Mouse (Mus musculus) hindbrain, embryonic 15.5 days (tissue): ENCODE data around the gene Nifk. TPM values are rescaled to one million over a fixed set of nuclear protein-coding genes. Genes with fewer than 3 reads are reported as not detected.

Experiments used
- ATAC-seq: fragments of 200-750 bp; cut with Nextera tagmentation; 2 replicates; pipeline ENCODE4 v1.8.0; 2017; ENCODE audit warnings: low read depth, moderate number of reproducible peaks, moderate TSS enrichment; ENCODE audit not compliant: low FRiP score
- H3K27ac ChIP-seq: fragments of 300-500 bp; sonication (generic); replicated peaks from 2 replicates; pipeline ENCODE4 v1.5.1; 2015; ENCODE audit warnings: mild to moderate bottlenecking, inconsistent platforms
- H3K27me3 ChIP-seq: fragments of 300-500 bp; sonication (generic); 2 replicates; pipeline ENCODE4 v1.6.1; 2015; ENCODE audit warnings: control low read depth, inconsistent platforms
- H3K36me3 ChIP-seq: fragments of 300-500 bp; sonication (generic); 2 replicates; pipeline ENCODE4 v1.6.1; 2015; ENCODE audit warnings: control low read depth, inconsistent platforms
- H3K4me1 ChIP-seq: fragments of 300-500 bp; sonication (generic); replicated peaks from 2 replicates; pipeline ENCODE4 v1.6.1; 2015; ENCODE audit warnings: control low read depth, inconsistent platforms
- H3K4me2 ChIP-seq: fragments of 300-500 bp; sonication (generic); 2 replicates; pipeline ENCODE4 v1.6.1; 2015; ENCODE audit warnings: moderate library complexity, mild to moderate bottlenecking, inconsistent platforms
- H3K4me3 ChIP-seq: fragments of 300-500 bp; sonication (generic); 2 replicates; pipeline ENCODE4 v1.5.1; 2015; ENCODE audit warnings: mild to moderate bottlenecking, inconsistent platforms
- H3K9ac ChIP-seq: fragments of 300-500 bp; sonication (generic); 2 replicates; pipeline ENCODE4 v1.6.1; 2015; ENCODE audit warnings: inconsistent platforms
- H3K9me3 ChIP-seq: fragments of 300-500 bp; sonication (generic); 2 replicates; pipeline ENCODE4 v1.6.1; 2016; ENCODE audit warnings: control low read depth, inconsistent platforms
- WGBS: fragments of 180-500 bp; shearing (Covaris S2); methylation state at CpG from one replicate; pipeline ENCODE4 v1.1.7; 2015; 5-methylcytosine and 5-hydroxymethylcytosine counted together
- polyA plus RNA-seq: library from polyadenylated mRNA; unstranded; fragments of >200 nt; fragmentation: Nextera tagmentation; extraction: Ambion mirVana; gene quantifications from 2 replicates; pipeline ENCODE4 v1.2.1, GENCODE M21; 2015

The Nifk gene
- polyA plus RNA-seq, 1 experiment from 2014 or later = 65.5 TPM

- H3K4me2 ChIP-seq = no peak overlapping the region
- H3K27me3 ChIP-seq = no peaks in the 10 kb centered on the region
- no peak overlapping the region for H3K9ac ChIP-seq
- ATAC-seq = no peak
- no peak overlapping the region for H3K27ac ChIP-seq
- no peak overlapping the region for H3K4me3 ChIP-seq
- no peaks in the 10 kb centered on the region for H3K9me3 ChIP-seq
- peaks cover 37% of the 10 kb centered on the region for H3K36me3 ChIP-seq
- no peaks in the 10 kb centered on the region for H3K4me1 ChIP-seq
Observed at GRCm38 (mm10) chr1:118335847-118336246, 14.2 kb downstream of the Nifk start.

- Histone ChIP-seq H3K9me3 (no peaks in the 10 kb centered on the region), H3K4me1 (no peaks in the 10 kb centered on the region), H3K27ac (no peak overlapping the region), H3K4me3 (no peak overlapping the region), H3K4me2 (no peak overlapping the region), H3K27me3 (no peaks in the 10 kb centered on the region), H3K36me3 (peaks cover 17% of the 10 kb centered on the region), H3K9ac (no peak overlapping the region)
- ATAC-seq = no peak
- 81% methylated on average over 5 of the region's 5 CpGs for WGBS
Observed at GRCm38 (mm10) chr1:118337921-118338320, 16.3 kb downstream of the Nifk start.

DNA sequence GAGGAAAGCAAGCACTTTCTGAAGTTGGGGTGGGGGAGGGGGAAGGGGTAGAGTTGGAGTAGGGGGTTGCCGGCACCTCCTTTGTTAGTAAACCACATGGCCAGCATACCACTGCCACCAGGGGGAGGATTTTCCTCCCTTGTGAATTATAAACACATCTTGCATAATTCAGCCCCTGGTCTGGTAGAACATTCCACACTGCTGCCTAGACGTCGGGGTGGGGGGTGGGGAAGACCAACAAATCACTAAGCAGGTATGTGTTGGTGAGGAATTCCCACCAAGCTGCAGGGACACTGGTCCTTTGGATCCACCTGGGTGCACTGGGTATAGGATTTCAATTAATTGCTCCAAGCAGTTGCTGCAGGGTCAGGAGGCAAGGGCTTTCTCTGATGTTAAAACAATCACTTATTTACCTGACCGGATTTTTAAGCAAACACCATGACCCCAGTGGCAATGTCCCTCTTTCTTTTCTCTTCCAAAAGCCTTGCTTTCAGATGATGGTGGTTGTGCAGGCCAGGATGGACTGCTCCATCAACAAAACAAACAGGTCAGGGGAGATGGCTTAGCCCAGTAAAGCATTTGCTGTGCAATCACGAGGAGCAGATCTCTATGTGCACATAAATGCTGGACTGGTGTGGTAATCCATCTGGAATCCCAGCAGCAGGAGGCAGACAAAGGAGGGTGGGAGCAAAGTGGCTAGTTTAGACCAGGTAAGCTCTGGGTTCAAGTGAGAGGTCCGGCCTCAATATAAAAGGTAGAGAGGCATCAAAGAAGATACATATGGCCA is 22.2 kb downstream of the Nifk start:
- Histone ChIP-seq H3K4me3 (no peak overlapping the region), H3K4me2 (no peak overlapping the region), H3K36me3 (no peaks in the 10 kb centered on the region), H3K27ac (no peak overlapping the region), H3K27me3 (no peaks in the 10 kb centered on the region), H3K9me3 (no peaks in the 10 kb centered on the region), H3K4me1 (no peaks in the 10 kb centered on the region), H3K9ac (no peak overlapping the region)
- ATAC-seq = no peak
- WGBS = 42% methylated on average over 6 of the region's 6 CpGs

DNA sequence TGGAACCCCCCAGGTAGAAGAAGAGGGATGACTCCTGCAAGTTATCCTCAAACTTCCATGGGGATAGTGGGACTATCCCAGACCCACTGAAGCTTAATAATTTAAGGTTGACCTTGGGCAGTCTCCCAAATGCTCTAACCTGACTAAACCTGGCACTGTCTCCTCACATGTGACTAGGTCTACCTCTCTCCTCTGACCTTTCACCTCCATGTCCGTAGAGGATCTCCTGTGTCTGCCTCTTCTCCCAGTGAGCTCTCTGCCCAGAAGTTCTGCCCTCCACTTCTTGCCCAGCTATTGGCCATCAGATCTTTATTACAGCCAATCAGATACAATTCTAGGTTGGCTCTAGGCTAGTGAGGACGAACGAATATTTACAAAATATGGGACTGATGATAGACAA is 28.3 kb downstream of the Nifk start:
- no peak for ATAC-seq
- Histone ChIP-seq H3K9ac (no peak overlapping the region), H3K4me2 (no peak overlapping the region), H3K4me1 (no peaks in the 10 kb centered on the region), H3K27me3 (no peaks in the 10 kb centered on the region), H3K36me3 (no peaks in the 10 kb centered on the region), H3K27ac (no peak overlapping the region), H3K9me3 (no peaks in the 10 kb centered on the region), H3K4me3 (no peak overlapping the region)
- 77% methylated on average over 3 of the region's 3 CpGs for WGBS

DNA sequence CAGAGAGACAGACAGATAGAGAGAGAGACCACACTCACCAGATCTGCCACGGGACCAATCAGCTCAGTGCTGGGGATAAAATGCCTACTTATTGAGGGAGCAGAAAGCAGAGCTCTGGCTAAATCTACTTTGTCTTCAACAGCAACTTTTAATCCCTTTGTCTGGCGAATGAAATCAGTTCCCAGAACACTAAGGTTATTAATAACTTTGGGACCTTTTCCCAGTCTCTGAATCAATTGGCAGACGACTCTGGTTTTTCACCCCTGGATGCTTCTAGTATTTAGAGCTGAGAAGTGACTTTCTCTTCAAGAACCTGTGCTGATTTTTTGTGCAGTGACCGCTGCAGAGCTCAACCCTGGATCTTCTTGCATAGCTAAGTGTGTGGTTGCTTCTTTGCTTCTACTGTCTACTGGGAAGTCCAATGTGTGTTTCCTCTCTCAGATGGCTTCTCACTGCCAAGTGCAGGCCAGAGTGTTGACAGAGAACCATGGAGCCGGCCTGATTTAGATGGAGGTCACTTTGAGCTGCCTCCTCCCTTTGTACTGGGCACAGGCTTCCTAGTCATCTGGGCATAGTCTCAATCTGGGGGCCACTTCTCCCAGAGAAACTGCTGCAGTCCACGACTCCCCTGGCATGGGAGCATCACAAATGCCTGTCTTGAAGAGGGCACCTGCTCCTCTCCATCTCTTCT is 37.6 kb downstream of the Nifk start:
- no peak overlapping the region for H3K9ac ChIP-seq
- H3K27ac ChIP-seq = no peak overlapping the region
- 72% methylated on average over 6 of the region's 6 CpGs for WGBS
- no peaks in the 10 kb centered on the region for H3K27me3 ChIP-seq
- H3K36me3 ChIP-seq = no peaks in the 10 kb centered on the region
- no peak for ATAC-seq
- no peak overlapping the region for H3K4me3 ChIP-seq
- no peak overlapping the region for H3K4me2 ChIP-seq
- no peaks in the 10 kb centered on the region for H3K9me3 ChIP-seq
- no peaks in the 10 kb centered on the region for H3K4me1 ChIP-seq

GRCm38 (mm10) chr1:118367970-118368369 is 46.3 kb downstream of the Nifk start:
- Histone ChIP-seq H3K27me3 (no peaks in the 10 kb centered on the region), H3K4me3 (no peak overlapping the region), H3K27ac (no peak overlapping the region), H3K36me3 (no peaks in the 10 kb centered on the region), H3K9me3 (no peaks in the 10 kb centered on the region), H3K9ac (no peak overlapping the region), H3K4me2 (no peak overlapping the region), H3K4me1 (no peaks in the 10 kb centered on the region)
- WGBS = 89% methylated on average over 1 of the region's 1 CpGs
- ATAC-seq = no peak

DNA sequence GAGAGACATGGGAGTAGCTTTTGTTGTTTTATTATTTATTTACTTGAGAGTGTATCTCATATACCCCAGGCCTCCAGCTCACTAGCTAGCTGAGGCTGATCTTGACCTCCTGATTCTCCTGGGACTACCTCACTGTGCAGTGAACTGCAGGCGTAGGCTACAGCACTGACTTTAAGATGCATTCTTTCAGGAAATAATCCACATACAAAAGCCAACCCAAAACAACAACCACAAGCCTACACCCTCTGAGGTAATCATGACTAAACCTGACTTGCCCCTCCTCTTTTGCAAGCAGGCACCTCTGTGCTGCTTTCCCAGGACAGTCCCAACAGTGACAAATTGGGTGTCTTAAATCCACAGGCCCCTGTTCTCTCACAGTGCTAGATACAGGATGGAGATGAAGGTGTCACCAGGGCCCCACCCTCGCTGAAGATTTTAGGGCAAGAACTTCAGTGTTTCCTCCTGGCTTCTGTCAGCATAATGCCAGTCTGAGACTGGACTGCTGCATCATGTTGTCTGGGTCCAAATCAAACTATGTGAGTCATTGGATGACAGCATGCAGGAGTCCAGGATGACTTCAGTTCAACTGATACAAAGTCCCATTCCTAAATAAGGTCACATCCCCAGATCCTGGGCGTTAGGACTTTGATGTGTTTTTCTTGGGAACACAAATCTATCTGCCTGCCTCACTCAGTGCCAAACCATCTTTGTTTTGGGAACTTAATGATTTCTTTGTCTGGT is 47.3 kb downstream of the Nifk start:
- Histone ChIP-seq H3K4me1 (no peaks in the 10 kb centered on the region), H3K9ac (no peak overlapping the region), H3K4me3 (no peak overlapping the region), H3K4me2 (no peak overlapping the region), H3K9me3 (no peaks in the 10 kb centered on the region), H3K27ac (no peak overlapping the region), H3K27me3 (no peaks in the 10 kb centered on the region), H3K36me3 (no peaks in the 10 kb centered on the region)
- ATAC-seq = no peak
- WGBS = 79% methylated on average over 3 of the region's 3 CpGs

DNA sequence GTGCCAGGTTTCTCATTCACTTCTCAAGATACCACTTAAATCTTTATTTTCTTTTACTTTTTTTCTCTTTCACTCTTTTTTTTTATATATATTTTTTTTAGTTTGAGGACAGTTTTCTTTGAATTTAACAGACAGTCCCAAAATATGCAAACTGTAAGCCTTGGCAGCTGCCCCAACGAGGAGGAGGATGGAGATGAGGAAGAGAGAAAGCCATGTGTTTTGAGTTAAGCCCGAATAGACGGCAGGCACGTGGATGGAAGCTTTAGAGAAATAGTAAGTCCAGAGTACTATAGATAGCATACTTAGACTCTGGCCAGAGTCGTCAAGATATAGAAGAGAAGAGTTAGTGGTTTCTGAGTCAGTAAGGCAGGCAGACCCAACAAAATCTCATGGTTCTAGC is 56.1 kb downstream of the Nifk start:
- H3K27ac ChIP-seq = no peak overlapping the region
- no peak overlapping the region for H3K4me3 ChIP-seq
- no peak overlapping the region for H3K9ac ChIP-seq
- H3K36me3 ChIP-seq = no peaks in the 10 kb centered on the region
- WGBS = 82% methylated on average over 5 of the region's 5 CpGs
- H3K4me1 ChIP-seq = no peaks in the 10 kb centered on the region
- no peaks in the 10 kb centered on the region for H3K9me3 ChIP-seq
- no peaks in the 10 kb centered on the region for H3K27me3 ChIP-seq
- no peak overlapping the region for H3K4me2 ChIP-seq
- no peak for ATAC-seq

DNA sequence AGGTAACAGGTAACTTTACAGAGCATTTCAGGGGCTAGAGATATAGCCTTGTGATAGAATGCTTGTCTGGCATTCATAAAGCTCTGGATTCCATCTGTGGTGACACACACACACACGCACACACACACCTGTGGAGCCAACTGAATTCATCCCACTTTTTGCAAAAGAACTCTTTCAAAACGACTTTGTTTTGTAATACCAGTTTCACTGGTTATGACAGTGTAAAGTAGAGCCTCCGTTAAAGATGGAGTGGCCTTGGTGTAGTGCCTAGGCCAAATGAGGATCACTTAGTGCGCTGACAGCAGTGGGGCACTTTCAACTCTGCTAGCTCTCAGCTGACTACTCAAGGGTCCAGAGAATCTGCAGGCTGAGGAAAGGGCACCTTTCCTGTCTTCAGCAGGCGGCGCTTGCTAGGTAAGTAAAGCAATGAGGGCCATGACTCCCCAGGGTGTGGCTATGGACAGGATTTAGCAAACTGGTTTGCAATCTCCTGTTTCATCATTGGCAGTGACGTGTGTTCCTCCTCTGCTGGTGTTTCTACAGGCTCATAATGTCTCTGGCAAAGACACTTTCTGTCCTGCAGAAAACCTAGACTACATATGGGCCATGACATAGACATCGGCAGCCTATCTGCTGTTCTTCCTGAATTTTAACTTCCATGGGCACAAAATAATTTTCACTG is 58.6 kb downstream of the Nifk start:
- WGBS = 81% methylated on average over 8 of the region's 8 CpGs
- ATAC-seq = no peak
- H3K4me3 ChIP-seq = no peak overlapping the region
- H3K27ac ChIP-seq = no peak overlapping the region
- H3K27me3 ChIP-seq = no peaks in the 10 kb centered on the region
- H3K4me2 ChIP-seq = no peak overlapping the region
- no peaks in the 10 kb centered on the region for H3K36me3 ChIP-seq
- no peaks in the 10 kb centered on the region for H3K4me1 ChIP-seq
- H3K9ac ChIP-seq = no peak overlapping the region
- H3K9me3 ChIP-seq = no peaks in the 10 kb centered on the region

Other genes with a start within 250 kb of the Nifk start
- 0.28 and 0.32 TPM in 2 replicates for gene Gm29106, start 145.3 kb upstream of the Nifk start, polyA plus RNA-seq
- 426 and 448 TPM in 2 replicates for gene Tsn, start 10.1 kb upstream of the Nifk start, polyA plus RNA-seq
- gene Clasp1, start 67.2 kb downstream of the Nifk start, polyA plus RNA-seq = 101 and 107 TPM in 2 replicates